Mouse (Mus musculus) c-Kit-negative CD71-positive TER-119-positive erythroid progenitor cells, embryonic 14.5 days (primary cell): ENCODE data around the gene Hoxc5.

Experiments used
- DNase-seq: peaks from one replicate; pipeline ENCODE4 v3.0.0-alpha.2; 2013; ENCODE audit warnings: low read depth, low spot score

The Hoxc5 gene

GRCm38 (mm10) chr15:102967312-102967510, at the start of gene Hoxc5:
Hoxc5 (plus strand) TSS chr15:102967443.
- DNase-seq: no peak

GRCm38 (mm10) chr15:102917972-102918572, 49.2 kb upstream of the Hoxc5 start:
- DNase-seq: no peak

DNA sequence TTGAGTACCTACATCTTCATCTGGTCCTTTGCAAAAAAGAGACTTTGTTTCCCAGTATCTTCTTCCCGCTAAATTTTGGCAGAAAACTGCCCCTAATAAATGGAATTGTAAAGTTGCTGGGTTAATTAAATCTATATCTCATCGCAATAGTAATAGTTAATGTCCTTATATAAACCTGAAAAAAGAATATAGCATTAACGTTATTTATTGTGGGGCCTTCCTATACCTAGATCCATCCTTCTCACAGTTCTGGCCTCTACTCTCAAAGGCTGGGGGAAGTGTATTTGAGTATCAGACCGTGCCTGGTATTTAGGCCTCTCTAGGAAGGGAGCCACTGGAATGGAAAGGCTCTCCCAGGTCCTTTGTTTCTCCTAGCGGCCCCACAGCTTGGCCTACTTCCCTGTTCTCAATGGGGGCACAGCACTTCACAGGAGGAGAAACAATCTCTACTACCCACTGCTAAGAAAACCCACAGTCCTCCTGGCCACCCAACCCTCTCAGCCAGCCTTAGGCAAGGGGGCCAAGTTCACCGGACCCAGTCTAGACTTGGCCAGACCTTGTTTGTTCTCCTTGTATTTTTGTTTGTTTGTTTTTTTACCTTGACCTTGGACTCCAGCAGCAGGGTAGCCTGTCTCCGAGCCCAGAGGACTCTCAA, 48.5 kb upstream of the Hoxc5 start:
- DNase-seq: no peak

DNA sequence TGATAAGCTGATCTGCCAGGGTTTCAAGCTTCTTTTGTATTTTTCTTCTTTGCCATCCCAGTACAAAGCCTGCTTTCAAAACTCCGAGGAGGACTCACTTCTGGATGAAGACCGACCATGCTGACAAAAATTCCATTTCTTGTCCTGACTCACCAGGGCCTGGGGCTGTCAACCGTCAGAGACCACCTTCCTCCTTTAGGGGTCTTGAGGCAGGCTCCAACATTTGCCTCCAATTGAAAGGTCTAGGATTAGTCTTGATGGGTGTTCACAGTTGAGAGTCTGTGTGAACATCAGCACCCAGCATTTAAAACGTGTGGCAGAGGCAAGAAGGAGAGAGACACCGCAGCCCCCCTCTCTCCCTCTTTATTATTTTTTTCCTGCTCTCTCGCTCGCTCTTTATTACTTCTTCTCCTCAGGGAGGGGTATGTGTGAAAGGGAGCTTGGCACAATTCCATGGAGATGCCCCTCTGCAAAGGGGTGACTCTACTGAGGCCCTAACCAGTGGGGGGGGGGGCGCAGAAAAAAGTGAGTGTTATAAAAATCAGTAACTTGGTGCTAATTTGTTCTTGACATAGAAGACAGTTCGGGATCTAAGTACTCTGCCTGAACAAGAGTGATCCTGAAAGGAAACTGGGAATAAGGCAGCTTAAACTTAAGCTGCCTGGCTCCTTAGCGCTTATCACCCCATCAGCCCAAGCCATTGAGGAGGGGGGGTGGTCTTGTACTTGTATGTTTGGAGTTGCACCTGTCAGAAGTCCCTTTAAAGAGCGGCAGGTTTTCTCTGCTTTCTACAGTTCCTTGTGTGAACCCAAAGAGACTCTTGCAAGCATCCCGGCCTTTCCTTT, 47.7 kb upstream of the Hoxc5 start:
- DNase-seq: no peak

DNA sequence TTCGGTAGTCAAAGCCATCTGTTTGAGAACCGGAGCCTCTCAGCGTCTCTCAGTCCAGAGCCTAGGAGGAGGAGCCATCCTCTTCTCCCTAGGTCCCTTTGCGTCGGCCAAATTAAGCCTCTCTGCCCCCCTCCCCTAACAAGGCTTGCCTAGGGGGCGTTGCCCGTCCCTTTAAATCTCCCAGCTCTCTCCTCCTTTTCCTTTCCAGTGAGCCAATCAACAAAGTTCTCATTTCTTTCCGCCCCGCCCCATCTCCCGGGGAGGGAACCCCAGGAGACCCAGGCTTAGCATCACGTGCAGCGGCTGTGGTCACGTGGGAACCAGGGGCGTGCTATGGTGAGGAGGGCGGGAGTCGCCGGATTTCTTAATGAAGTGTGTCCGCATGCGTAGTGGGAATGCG, 46.6 kb upstream of the Hoxc5 start:
- no peak for DNase-seq

- no peak for DNase-seq
Observed at GRCm38 (mm10) chr15:102921053-102922011, 45.9 kb upstream of the Hoxc5 start, which contains the start of gene Hoxc13. Hoxc13 (plus strand) TSS chr15:102921103.

- DNase-seq: no peak
Observed at GRCm38 (mm10) chr15:102922012-102922362, 45.3 kb upstream of the Hoxc5 start.

DNA sequence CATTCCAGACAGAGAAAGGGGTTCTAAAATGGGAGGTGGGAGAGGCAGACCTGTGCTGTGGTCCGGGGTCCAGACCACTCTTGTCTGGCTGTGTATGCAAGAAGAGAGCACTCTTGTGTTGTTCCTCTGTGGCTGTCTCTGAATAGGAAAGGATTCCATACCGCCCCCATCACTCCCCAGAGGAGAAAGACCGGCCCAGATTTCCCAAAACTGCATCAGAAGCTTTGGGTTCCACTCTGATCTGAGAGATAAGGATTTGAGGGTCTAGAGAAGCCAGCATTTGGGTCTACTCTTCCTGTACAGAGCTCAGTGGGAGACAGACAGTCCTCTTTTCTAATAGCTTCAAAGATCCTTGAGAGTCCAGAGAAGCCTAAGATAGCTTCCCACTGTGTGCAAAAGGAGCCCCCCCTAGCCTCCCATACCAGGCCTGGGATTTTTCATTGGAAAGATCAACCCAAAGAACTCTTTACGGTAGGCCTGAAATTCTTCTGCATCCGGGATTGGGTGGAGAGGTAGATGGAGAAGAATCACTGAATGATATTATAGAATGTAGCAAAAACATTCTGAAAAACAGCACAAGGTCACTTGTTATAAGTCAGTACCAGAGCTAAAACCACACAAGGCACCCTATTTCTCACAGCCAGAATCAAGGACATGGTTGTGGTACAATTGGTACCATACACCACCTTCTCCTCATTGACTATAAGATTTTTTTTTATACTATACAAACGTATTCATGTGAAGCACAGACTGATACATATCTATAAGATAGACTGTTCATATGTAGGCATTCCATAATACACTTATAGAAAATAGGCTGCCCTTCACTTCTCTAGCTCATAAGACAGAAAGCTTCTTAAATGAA, 44.4 kb upstream of the Hoxc5 start:
- no peak for DNase-seq

DNA sequence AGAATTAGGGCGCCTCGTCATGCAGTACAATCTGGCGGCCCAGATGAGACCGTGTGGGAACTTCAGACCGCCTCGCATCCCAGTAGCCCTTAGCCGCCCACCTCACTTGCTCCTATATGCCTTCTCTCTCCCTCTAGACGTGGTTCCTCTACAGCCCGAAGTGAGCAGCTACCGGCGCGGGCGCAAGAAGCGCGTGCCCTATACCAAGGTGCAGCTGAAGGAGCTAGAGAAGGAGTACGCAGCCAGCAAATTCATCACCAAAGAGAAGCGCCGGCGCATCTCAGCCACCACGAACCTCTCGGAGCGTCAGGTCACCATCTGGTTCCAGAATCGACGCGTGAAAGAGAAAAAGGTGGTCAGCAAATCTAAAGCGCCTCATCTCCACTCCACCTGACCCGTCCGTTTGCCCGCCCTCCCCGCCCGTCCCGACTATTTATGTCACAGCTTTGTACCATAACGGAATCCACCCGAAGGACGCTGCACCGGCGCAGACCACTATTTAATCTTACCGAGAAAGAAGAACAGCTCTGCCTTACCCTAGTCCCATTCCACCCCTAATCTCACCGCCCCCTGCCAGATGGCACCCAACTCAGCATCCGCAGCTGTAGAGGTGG, 40.1 kb upstream of the Hoxc5 start:
- no peak for DNase-seq

DNA sequence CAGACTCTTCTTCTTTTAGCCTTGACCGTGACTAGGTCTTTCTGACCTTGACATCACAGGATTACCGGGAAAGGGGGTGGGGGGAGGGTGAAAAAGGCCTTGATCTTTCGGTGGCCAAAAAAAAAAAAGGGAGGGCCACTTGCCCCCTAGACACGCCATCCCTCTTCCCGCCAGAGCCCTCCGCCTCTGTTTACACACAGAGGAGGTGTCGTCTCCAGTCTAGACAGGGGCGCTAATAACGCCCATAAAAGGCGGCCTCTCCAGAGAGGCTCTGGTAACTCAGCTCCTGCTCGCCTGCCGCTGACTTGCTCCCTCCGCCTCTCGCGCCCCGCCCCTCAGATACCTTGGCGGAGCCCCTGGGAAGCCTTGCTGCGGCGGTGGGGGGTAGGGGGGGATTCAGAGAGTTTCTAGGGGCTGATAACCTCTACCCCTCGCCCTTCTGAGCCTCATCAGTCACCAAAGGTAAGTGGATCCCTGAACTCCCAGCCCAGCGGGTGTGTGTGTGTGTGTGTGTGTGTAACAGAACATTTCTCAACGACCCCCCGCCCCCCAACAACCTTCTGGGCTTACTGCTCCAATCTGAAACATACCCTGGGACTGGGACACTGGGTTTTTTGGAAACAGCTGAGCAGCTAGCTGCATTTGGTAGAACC, 35.4 kb upstream of the Hoxc5 start:
- DNase-seq: no peak

DNA sequence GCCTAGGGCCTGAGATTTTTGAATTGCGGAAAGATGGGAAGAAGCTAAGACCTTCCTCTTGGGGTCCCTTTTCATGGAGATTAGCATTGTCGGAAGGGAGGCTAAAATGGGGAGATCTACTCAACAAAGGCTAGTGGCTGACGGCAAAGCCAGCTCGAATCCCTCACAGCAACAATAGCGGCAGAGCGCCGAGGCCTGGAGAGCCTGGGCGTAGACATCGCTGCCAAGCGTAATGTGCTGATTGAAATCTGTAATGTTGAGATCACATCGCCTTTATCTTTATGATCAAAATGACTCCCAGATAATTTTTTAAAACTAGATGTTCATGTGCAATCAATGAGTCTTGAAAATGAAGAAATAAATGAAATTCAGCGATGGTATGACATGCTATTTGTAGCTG, 32.8 kb upstream of the Hoxc5 start:
- no peak for DNase-seq

- no peak for DNase-seq
Observed at GRCm38 (mm10) chr15:102934897-102935296, 32.3 kb upstream of the Hoxc5 start.

GRCm38 (mm10) chr15:102936279-102936972, 30.8 kb upstream of the Hoxc5 start, which contains the start of gene Hoxc12:
Hoxc12 (plus strand) TSS chr15:102936757.
- no peak for DNase-seq

DNA sequence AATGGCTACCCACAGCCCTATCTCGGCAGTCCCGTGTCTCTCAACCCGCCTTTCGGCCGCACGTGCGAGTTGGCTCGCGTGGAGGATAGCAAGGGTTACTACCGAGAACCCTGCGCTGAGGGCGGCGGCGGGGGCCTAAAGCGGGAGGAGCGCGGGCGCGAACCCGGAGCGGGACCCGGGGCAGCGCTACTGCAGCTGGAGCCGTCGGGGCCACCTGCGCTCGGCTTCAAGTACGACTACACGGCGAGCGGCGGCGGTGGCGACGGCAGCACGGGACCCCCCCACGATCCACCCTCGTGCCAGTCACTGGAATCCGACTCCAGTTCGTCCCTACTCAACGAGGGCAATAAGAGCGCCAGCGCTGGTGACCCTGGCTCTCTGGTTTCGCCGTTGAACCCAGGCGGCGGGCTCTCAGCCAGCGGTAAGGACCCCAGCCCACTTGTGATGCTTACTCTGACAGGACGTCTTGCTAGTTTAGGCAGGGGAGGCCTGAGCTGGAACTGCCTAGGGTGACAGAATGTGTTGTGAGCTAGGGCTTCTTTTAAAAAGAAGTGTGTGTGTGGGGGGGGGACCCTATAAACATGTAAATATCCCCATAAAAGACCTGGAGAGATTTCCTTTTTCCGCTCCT, 30.1 kb upstream of the Hoxc5 start:
- no peak for DNase-seq

- DNase-seq: no peak
Observed at GRCm38 (mm10) chr15:102939256-102940155, 27.7 kb upstream of the Hoxc5 start.

DNA sequence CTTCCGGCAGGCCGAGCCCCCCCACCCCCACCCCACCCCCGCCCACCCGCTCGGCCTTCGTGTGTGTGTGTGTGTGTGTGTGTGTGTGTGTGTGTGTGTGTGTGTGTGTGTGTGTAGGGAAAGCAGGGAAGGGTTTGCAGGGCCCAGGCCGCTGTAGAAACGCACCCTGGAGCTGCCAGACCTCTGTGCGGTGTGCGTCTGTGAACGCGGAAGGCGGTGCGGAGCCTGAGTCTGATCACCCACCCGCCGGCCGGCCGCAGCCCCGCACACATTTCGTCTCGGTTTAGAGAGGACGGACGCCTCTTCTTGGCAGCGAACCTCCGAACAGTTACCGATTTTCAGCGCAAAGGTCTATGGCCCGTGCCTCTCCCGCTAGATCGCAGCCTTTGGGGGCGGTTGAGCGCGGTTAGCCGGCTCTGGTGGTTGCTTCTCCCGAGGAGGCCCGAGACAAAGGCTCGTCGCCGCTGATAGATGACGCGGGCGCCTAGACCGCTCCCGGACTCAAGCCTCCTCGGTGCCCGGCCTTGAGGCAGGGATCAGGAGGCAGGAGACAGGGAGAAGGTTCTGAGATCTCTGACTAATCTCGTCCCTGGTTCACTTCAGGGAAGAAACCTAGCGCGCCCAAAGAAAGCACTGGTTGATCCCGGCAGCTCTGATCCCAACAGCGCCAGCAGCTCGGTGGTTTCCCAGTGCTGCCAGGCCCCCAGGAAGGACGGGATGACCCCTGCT, 24.3 kb upstream of the Hoxc5 start:
- no peak for DNase-seq

DNA sequence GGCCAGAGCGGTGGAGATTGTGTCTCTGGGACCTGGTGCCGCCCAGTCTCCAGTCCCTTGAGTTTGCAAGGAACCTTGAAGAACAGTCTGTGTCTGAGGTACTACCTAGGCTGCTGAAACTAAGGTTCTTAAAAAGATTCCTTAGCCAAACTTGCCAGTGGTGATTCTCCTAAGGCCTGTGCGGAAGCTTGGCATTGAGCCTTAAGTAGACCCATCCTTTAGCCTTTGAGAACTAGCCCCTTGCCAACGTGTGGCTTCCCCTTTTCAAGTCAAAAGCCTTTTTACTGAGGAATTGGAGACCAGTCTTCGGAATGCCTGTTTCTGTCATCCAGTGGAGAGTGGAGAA, 23.8 kb upstream of the Hoxc5 start:
- no peak for DNase-seq
